Mouse (Mus musculus): ENCODE data around the gene Eepd1.

Gene Eepd1

DNA sequence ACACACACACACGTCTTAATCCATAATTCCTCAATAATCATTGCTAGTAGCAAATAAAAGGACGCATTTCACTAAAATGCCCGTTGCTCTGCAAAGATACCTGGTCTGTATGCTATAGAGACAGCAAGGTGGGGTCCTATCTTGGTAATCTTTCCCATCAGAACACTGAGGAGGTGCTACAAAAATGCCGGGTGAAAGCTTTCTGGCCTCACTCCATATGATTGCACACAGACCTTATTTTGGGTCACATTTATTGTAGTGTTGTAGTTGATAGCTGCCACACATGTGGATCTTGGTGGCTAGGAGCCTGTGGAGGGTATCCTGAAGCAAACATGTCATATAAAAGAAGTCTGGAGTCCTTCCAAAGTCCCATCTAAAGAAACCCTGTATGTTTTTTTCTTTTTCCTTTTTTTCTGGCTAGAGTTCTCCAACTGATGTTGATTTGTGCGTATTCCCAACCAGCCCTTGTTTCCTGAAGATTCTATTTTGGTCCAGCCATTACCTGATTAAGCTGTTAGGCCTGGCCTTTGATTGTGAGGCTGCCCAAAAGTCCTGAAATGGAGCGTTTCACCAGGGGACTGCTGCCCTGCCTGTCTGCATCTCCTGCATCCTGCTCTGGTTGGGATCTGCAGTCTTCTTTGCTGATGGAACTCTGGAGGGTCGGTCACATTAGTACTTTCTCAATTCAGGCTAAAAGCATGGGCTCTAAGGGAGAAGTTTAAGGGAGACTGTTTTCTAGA, 8.0 kb downstream of the Eepd1 start:
- no peak for DNase-seq

DNA sequence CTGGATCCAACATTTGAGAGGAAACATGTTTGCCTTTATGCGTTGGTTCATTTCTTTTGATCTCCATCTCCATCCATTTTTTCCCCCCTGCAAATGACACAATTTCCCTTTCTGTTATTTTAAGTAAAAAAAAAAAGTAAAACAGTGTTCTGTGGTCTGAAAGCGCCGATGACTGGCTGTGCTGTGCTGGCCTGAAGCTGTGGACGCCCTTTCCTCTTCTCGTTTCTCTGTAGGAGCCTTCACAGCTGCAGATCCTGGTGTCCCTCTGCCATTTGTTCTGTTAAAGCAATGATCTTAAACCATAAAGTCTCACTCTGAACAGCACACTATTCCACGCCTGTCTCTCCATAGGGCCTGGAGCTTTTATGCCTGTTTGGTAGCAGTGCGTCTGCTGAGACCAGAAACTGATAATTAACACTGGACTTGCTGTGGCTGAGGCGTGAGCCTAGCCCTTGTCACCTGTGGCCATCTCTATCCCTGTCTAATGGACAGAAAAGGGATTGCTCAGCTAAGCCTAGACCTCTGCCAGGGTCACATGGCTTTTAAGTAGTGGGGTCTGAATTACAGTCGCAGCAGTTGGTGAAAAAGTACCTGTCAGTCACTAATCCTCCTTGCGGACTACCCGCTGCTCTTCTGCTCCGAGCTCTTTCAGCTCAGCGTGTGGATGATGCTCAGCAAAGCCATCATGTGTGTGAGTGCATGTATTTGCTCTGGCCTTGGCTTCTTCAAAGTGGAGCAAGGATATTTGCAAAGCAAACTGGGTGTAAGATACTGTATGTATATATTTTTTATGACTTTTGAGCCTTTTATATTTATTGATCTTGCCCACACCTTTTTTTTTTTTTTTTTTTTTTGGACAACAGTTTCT, 9.2 kb downstream of the Eepd1 start:
- no peak for DNase-seq

DNA sequence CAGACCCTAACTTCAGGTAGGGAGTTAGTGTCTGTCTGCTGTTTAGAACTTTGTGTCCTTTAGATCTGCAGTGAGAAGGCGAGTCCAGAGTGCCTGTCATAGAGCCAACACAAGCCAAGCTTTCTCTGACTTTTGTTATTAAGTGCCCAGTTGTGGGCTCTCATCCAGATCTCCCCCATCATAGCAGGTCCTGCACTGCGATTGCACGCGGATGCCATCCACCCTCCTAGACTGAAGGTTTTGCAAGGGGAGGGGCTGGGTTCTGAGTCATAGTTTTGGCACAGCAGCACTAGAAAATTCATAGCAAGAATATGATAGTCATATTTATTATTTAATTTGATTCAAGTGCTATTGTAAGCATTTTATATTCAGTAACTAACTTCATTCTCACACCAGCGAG, 12.6 kb downstream of the Eepd1 start:
- no peak for DNase-seq

DNA sequence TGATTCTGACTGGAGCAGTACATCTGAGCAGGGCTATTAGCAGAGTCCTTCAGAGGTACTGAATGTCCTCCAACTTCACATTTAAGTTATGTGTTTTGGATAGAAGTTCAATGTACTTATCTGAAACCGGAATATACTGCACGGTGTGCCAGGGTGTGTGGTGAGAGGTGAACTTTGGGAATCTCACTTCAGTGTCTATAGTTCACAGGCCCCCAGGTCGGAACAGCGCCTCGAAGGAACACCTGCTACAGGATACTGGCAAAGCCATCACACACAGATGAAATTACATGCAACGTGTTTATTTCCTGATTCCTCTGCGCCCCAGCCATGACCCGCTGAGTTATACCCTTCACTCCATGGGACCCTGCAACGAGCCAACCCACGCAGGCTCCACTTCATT, 14.3 kb downstream of the Eepd1 start:
- no peak for DNase-seq

DNA sequence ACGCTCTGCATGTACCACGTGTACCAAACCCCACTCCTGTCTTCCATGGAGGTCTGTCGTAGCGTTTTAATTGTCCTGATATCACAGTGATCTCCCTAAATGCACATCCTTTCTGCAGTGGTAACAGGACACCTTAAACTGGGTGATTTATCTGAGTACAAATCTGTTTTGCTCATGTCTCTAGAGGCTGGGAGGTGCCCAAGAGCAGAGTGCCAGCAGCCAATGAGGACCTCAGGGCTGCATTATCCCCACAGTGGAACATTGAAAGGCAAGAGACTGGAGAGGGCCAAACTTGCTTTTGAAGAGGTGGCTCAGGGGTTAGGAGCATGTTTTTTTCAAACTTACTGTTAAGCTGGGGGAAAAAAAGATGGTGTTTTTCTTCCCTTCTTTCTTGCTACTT, 14.8 kb downstream of the Eepd1 start:
- DNase-seq = no peak

DNA sequence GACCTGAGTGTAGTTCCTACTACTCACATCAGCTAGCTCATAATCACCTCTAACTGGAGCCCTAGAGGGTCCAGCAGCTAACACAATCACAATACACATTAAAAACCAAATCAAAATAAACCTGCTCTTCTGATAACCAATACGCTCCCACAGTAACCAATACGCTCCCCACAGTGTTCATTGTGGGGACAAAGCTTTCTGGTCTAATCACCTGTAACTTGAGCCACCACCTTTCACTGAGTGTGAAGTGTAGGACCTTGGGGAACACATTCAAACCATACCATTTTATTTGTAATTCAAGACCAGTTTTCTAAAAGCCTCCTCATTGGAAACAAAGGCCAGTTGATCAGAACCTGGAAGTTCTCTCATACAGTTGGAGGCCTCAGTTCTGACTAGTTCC, 15.4 kb downstream of the Eepd1 start:
- no peak for DNase-seq

DNA sequence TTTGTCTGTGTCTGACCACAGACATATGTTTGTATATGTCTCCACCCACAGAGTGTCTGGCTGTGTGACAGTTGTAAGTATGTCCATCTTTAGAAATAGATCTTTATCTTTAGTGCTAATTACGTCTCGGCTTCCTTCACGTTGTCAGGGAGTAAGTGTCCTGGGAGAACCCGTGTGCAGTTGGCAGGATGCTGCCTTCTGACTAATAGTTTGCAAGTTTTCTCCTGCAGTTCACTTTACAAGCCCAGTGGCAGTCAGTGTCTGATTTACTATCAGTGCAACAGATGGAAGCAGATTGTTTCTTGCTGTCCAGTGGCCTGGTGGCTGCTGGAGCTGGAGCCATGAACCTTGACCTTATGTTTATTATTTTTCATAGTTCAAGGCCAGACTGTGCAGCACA, 17.4 kb downstream of the Eepd1 start:
- DNase-seq = peak; percentile 25 to 57

DNA sequence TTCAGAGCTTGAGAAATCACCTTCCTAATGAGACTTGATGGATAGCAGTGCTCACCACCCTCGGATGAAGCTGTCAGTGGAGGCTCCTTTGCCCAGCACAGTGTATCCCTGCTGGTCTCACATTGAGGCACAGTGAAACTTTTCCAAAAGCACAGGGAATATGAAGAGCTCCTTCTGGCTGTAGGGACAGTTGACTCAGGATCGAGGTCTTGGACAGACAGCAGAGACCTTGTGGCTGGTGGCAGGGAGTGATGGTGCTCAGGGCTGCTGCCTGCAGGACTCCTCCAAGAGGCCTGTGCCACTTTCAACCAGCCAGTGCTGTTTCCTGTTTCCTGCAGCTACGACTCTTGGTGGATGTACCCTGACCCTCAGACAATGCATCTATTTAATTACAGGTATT, 18.0 kb downstream of the Eepd1 start:
- DNase-seq = no peak

DNA sequence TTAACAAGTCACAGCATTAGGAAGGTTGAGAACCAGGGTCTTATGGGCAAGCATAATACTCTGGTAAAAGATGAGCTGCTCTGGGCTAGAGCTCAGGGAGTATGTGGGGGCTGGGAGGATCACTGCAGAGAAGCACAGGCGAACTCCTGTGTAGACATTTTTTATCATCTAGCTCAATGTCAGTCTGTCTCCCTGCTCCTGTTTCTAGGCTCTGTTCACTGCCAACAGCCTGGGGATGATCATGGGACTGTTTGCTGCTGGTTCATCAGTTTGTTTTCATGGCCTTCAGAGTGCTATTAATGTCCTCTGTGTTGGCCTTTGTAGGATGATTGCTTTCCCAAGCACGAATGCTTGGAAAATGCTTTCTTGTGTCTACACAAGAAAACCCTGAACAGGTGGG, 18.7 kb downstream of the Eepd1 start:
- no peak for DNase-seq

DNA sequence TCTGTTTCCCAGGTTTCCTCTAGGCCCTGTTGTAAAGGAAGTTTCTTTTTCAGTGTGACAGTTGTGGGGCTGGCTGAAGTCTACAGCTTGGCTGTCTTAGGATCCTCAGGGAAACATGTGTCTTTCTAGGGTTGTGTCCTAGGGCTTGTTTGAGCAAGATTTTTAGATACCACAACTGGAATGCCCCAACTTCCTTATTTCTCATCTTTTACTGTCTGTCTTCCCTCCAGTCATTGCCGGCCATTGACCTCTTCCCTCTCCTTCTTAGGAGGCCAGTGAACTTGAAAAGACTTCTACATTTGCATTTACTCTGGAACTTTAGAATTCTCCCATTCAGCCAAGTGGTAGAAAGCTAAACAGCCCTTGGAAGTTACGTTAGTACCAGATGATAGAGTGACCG, 27.5 kb downstream of the Eepd1 start:
- DNase-seq = peak in 1 of 2 experiments; percentile 17

DNA sequence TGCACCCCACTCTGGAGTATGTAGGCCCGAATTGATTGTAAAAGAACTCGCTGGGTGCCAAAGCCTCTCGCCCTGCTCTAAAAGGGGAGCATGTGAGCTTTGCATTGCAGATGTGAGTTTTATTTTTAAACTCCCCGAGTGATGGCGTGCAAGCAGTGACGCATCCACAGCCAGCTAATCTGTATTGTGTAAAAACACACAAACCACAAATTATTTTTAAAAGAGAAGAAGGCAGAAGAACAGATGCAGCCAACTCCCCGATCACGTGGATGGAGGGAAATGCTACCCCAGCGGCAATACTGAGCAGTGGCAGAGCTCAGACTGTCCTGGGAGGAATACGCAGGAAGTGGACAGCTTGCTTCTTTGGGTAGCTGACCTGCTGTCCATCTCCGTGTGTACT, 29.2 kb downstream of the Eepd1 start:
- no peak for DNase-seq

DNA sequence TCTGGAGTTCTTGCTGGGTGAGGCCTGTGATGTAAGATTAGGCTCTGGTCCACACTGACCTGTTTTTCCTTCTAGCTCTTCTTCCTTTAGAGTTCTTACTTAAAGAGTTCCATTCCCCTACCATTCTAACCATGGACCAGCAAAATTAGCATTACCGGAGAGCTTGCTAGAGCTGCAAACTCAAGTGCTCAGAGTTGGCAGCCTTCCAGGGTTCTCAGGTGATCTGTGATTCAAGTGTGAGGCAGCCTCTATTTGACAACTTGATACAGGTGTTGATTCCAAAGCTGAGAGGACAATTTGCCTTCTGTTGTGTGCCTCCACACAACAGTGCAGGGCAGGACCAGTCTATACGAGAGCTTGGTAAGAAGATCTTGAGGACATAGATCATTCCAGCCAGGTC, 31.7 kb downstream of the Eepd1 start:
- peak; percentile 58 to 71 for DNase-seq

DNA sequence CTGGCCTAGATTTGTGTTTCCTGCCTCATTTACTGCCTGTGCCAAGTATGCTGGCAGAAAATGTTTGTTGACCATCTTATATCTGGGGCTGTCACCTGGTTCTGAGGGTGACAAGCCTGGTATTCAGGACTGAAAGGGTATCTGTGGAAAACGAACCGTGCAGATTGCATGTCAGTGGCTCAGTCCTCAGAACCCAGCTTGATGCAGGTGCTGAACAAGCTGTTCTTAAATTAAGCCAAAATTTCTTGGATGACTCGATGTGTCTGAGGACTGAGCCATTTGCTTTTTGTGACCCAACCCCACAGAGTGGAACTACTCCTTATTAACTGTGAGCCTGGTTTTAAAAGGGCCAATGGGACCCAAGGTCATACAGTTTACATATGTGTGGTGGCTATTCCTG, 32.2 kb downstream of the Eepd1 start:
- no peak for DNase-seq

DNA sequence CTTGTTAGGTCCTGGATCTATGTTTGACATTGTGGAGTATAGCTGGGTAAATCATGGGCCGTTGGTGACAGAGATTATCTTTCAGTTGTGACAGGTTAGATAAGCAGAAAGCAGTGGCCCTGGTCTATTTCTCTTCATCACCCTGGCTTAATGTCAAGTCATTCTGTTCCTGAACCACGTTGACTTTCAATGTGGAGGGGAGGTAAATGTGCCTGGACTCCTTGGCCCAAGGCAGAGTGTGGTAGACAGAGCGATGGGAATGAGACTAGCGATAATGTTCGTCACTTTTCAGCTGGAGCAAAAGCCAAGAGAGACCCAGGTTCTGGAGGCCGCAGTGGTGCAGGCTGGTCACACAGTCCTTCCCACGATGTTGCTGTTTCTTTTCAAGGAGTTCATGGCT, 35.3 kb downstream of the Eepd1 start:
- DNase-seq = no peak

DNA sequence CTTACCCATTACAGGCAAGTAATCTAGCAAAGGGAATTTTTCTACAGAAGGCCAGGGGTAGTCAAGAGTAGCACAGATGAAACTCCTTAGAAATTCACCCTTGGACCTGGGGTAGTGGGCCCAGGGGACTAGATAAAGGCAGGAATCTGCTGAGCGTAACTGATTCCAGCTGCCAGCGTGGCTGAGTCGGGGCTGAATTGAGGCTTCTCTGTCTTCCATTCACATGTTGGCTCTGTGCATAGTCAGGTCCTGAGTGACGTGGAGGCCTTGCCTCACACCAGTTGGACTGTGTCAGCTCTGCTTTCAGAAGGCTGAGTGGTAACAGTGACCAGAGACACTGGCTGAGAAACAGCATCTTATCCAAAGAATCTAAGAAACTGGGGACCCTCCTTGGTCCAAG, 36.6 kb downstream of the Eepd1 start:
- peak in 1 of 2 experiments; percentile 8 for DNase-seq

DNA sequence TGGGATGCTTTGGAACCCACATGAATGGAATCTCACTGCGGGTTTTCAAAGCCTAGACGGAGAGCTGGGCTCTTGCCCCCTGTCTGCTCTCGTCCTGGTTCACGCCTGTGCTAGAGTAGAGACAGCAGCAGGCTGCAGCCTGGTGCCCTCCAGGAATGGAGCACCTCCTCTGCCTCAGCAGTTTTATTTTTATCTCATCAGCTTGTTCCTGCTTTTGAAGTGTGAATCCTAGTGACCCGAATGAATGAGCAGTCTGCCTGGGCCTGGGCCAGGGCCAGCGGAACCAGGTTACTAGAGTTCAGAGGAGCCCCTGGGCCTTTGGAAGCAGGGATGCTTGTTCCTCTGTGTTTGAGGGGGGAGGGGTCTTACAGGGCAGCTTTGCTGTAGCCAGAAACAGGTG, 37.8 kb downstream of the Eepd1 start:
- DNase-seq = peak; percentile 26 to 61

DNA sequence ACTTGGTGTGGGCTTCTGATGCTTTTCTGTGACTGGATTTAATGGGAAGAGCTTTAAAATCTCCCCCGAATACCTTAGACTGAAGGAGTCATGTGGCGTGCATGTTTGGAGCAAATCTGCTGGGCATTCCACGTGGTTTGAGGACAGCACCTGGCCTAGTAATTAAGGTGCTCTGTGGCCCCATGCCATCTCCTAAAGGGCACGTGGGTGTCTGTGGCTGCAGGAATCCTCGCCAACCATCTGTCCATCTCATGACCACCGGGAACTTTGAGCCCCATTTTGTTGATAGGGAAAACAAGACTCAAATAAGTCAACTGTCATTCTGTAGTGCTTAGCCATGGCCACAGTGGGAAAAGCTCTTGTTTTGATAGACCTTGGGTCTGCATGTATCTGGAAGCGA, 39.5 kb downstream of the Eepd1 start:
- DNase-seq = no peak

DNA sequence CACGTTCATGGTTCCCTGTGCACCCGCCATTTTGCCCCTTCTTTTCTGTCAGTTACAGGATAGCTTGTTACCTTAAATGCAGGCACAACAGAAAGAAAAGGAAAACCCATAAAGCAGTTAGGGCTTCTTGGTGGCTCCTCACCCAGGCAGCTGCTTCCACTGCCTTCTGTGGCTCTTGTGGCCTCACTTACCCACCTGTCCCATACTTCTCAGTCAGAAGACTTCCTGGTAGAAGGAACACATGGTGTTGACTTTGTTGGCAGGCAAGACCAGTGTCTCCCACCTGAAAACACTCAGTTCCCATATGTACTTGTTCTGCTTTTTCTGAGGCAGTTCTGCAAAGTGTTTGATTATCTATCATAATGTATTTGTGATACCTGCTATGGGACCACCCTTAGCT, 40.5 kb downstream of the Eepd1 start:
- no peak for DNase-seq

DNA sequence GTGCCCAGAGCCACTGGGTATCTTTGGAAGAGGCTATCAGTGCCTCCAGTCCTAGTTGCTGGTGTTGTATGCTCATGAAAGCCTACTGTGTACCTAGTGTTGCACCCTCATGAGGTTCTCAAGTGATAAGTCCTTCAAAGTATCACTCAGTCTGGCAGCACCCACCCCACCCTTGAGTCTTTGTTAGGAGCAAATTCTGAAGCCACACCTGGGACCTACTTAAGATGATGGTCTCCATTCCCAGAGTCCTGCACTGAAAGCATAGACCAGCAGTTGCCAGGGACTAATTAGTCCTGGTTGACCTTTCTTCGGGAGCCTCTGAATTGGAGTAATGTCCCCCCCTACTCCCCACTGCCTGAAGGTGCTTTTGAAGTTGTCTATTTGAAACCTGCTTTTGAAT, 45.2 kb downstream of the Eepd1 start:
- DNase-seq = no peak

DNA sequence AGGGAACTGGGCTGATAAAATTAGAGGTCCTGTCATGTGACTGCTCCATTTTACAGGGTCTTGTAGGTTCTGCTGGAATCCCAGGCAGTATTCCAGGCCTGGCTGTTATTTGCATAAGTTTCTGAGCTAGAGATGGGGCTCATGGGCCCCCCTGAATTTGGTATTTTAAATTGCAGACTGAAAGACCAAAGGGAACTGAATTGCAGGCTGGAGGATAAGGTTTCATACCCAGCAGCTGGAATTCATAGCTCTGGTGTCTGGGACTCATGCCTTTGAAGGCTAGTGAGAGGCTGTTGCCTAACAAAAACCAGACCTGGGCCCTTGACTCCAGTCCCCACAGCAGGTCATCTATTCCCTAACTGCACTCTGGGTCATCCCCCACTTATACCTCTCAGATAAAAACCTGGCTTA, 45.6 kb downstream of the Eepd1 start:
- no peak for DNase-seq

DNA sequence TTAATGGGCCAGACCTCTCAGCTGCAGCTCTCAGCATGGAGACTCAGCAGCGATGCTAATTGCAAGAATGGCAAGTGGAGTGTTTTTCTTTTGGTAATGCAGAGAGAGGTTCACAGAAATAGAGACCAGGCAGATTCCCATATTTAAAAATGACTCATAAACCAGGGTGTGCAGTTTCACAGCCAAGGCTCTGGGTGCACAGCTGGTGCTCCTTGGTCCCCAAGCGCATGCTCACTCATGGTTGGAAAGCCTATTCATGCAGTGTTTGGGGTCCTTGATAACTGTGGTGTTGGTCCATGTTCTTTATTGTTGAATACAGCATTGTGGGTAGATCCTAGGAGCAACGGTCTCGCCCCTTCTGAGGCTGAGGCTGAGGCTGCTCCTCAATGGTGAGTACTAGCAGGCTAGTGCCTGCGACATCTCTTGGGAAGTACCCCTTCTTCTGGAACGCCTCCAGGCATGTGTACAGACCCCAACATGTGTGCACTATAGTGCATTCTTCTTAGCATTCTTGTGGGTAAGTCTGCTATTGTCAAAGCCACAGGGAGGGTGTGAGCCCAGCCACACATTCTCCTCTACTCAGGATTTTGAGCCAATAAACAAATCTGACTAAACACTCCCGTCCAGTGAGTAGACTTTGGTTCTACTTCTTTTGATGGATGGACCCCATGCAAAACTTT, 46.2 kb downstream of the Eepd1 start:
- DNase-seq = no peak

DNA sequence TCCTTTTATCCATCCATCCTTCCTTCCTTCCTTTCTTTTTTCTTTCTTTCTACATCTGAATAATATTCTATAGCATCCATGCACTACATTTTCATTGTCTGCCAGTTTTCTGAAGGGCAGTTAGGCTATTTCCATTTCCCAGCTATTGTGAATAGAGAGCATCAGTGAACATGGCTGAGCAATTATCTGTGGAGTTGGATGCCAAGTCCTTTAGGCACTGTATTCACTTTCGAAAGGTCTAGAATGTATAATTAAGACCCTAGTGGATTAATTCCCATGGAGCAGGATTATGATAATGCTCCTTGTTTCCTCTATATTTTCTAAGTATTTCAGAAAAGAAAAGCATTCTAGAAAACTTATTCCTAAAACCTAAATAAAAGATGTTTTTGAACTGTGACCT, 50.3 kb downstream of the Eepd1 start:
- no peak for DNase-seq

DNA sequence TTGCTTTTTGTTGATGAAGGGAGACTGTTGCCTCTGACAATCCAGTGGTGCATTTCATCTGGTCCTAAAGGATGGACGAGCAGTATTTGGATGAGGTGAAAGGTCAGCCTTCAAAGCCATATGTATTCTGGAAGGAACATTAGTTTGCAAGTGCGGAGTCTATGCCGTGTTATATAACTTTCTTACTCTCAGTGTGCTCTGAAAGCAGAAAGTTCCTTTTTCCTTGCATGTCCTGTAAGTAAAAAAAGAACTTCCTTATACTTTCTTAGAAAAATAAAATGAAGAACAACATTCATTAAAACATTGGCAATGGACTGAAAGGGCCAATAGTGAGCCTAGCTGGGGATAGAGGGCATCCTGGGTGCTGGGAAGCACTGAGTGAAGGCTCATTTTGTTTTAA, 50.8 kb downstream of the Eepd1 start:
- no peak for DNase-seq

DNA sequence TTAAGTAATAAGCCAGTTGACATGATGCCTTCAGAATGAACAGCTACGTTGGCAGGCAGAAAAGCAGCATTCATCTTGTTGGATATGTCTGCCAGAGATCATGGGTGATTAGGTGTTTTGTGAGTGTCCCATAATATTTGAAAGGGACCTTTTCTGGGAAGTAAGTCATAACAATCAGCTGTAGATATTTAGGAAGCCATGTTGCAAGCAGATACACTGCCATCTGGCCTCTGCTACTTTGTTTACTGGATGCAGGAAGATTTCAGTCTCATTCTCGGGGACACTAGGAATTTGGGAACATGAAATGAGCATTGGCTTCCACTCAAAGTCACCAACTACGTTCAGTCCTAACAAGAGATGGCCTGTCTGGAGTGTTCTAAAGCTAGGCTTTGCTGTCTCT, 54.1 kb downstream of the Eepd1 start:
- DNase-seq = no peak

Data from kidney, postnatal 25 days (tissue).